Mouse (Mus musculus) forebrain, embryonic 15.5 days (tissue): ENCODE data around the gene Megf11. TPM values are rescaled to one million over a fixed set of nuclear protein-coding genes. Genes with fewer than 3 reads are reported as not detected.

Source experiments
- ATAC-seq: fragments of 200-750 bp; cut with Nextera tagmentation; replicated peaks from 2 replicates; pipeline ENCODE4 v1.8.0; 2017; ENCODE audit warnings: mild to moderate bottlenecking, moderate TSS enrichment, moderate library complexity
- H3K27ac ChIP-seq: fragments of 300-500 bp; sonication (generic); replicated peaks from 2 replicates; pipeline ENCODE4 v1.5.1; 2015; ENCODE audit warnings: mild to moderate bottlenecking, inconsistent platforms
- H3K27me3 ChIP-seq: fragments of 300-500 bp; sonication (generic); 2 replicates; pipeline ENCODE4 v1.6.1; 2015; ENCODE audit warnings: inconsistent platforms
- H3K36me3 ChIP-seq: fragments of 300-500 bp; sonication (generic); 2 replicates; pipeline ENCODE4 v1.6.1; 2015; ENCODE audit warnings: mild to moderate bottlenecking, inconsistent platforms
- H3K4me1 ChIP-seq: fragments of 300-500 bp; sonication (generic); 2 replicates; pipeline ENCODE4 v1.6.1; 2015; ENCODE audit warnings: inconsistent platforms
- H3K4me2 ChIP-seq: fragments of 300-500 bp; sonication (generic); replicated peaks from 2 replicates; pipeline ENCODE4 v1.6.1; 2015; ENCODE audit warnings: mild to moderate bottlenecking, inconsistent platforms
- H3K4me3 ChIP-seq: fragments of 300-500 bp; sonication (generic); 2 replicates; pipeline ENCODE4 v1.5.1; 2015; ENCODE audit warnings: mild to moderate bottlenecking, inconsistent platforms
- H3K9ac ChIP-seq: fragments of 300-500 bp; sonication (generic); replicated peaks from 2 replicates; pipeline ENCODE4 v1.6.1; 2015; ENCODE audit warnings: mild to moderate bottlenecking, inconsistent platforms
- H3K9me3 ChIP-seq: fragments of 300-500 bp; sonication (generic); 2 replicates; pipeline ENCODE4 v1.6.1; 2016; ENCODE audit warnings: inconsistent platforms
- WGBS: fragments of 180-500 bp; shearing (Covaris S2); methylation state at CpG from one replicate; pipeline ENCODE4 v1.1.7; 2015; ENCODE audit warnings: mixed read lengths; 5-methylcytosine and 5-hydroxymethylcytosine counted together
- polyA plus RNA-seq: library from polyadenylated mRNA; unstranded; fragments of >200 nt; fragmentation: Nextera tagmentation; extraction: Ambion mirVana; gene quantifications from 2 replicates; pipeline ENCODE4 v1.2.1, GENCODE M21; 2015

Megf11 gene
- polyA plus RNA-seq, 1 experiment from 2014 or later = 9.0 TPM

DNA sequence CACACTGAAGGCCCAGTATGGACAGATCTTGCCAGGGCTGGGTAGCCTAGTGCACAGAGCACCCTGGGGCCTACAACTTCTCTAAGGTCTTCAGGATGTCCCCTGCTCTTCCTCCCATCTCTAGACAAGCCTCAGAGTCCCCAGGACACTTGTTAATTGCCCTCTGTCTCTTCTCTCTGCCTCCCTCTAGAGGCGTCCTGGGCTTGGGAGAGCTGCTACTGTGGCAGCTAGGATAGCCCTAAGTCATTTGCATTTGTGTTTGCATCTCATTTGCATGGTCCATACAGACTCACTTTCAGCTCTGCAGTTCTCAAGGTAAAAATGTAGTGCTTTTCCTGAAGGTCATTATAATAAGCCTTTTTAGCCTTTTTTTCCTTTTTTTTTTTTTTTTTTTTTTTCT lies 11.7 kb downstream of the Megf11 start:
- ATAC-seq = 0 out of 2 replicates have a peak, but pooled peaks have one; percentile 46
- no peaks in the 10 kb centered on the region for H3K36me3 ChIP-seq

DNA sequence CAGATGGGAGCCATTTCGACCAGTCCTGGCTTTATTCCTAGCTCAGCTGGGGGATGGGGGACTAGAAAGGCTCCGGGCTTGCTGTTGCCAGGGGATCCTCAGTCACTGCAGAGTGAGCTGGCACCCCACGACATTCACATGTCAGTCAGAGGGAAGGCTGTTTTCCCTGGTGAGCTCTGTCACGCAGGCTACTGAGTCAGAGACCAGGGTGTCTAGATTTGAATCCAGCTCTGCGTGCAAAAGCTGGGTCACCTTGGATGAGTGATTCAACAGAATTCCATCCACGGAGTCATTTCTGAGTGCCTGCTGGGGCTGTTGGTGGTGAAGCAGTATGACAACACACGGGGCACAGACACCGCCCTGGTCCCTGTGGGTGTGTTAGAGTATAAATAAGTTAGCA lies 13.7 kb downstream of the Megf11 start:
- WGBS = 60% methylated on average over 8 of the region's 8 CpGs
- Histone ChIP-seq H3K4me1 (peaks cover 8% of the 10 kb centered on the region; the same call in 1 of the 2 replicates), H3K27ac (no peak overlapping the region), H3K4me2 (no peak overlapping the region), H3K4me3 (no peak overlapping the region), H3K9ac (no peak overlapping the region), H3K27me3 (no peaks in the 10 kb centered on the region), H3K9me3 (no peaks in the 10 kb centered on the region), H3K36me3 (no peaks in the 10 kb centered on the region)
- no peak for ATAC-seq

More for the DNA sequence above, 11.7 kb downstream of the Megf11 start:
- Histone ChIP-seq H3K9ac (no peak overlapping the region), H3K4me1 (peaks cover 8% of the 10 kb centered on the region; the same call in 1 of the 2 replicates), H3K4me2 (no peak overlapping the region), H3K4me3 (no peak overlapping the region), H3K27ac (no peak overlapping the region), H3K9me3 (no peaks in the 10 kb centered on the region), H3K27me3 (no peaks in the 10 kb centered on the region)
- WGBS = 4% methylated on average over 1 of the region's 1 CpGs

- no peaks in the 10 kb centered on the region for H3K9me3 ChIP-seq
- H3K27me3 ChIP-seq = no peaks in the 10 kb centered on the region
- no peak overlapping the region for H3K27ac ChIP-seq
- 66% methylated on average over 8 of the region's 8 CpGs for WGBS
- no peak for ATAC-seq
- H3K4me2 ChIP-seq = no peak overlapping the region
- no peak overlapping the region for H3K9ac ChIP-seq
- 0 out of 2 replicates have a peak, but pooled peaks cover 4% of the 10 kb centered on the region for H3K4me1 ChIP-seq
- no peak overlapping the region for H3K4me3 ChIP-seq
- no peaks in the 10 kb centered on the region for H3K36me3 ChIP-seq
These were observed 16.7 kb downstream of the Megf11 start for GRCm38 (mm10) chr9:64402141-64402540.

GRCm38 (mm10) chr9:64406841-64407240 lies 21.4 kb downstream of the Megf11 start:
- Histone ChIP-seq H3K36me3 (no peaks in the 10 kb centered on the region), H3K4me1 (peaks cover 3% of the 10 kb centered on the region; the same call in 1 of the 2 replicates), H3K4me2 (no peak overlapping the region), H3K4me3 (no peak overlapping the region), H3K9me3 (no peaks in the 10 kb centered on the region), H3K27ac (no peak overlapping the region), H3K27me3 (no peaks in the 10 kb centered on the region), H3K9ac (no peak overlapping the region)
- WGBS = 83% methylated on average over 2 of the region's 2 CpGs
- ATAC-seq = no peak

DNA sequence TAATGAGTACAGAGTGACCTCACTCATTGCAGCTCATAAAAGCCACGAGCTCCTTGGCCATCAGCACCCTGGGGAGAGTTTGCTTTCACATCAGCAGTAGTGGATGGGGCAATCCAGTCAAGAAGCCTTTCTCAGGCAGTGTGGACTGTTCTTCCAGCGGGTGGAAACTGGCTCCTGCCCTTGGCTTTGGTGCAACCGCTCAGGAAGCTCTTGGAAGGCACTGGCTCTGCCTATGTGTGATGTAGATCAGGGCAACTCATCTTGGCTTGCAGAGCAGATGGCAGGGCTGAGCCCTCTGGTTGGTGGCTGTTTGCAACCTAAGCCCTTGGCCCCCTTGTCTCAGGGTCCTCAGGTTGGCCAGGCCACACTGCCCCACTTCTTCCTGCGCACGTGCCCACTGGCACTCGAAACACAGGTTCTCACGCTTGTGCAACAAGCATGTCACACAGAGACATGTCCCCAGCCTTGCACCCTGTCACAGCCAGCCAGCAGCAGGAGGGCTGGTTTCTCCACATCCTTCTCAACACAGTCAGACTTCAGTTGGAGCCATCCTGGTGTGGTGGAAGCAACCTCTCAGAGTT lies 22.1 kb downstream of the Megf11 start:
- ATAC-seq = no peak
- no peak overlapping the region for H3K27ac ChIP-seq
- H3K4me3 ChIP-seq = no peak overlapping the region
- 84% methylated on average over 7 of the region's 7 CpGs for WGBS
- no peak overlapping the region for H3K4me2 ChIP-seq
- no peak overlapping the region for H3K9ac ChIP-seq
- H3K9me3 ChIP-seq = no peaks in the 10 kb centered on the region
- H3K27me3 ChIP-seq = no peaks in the 10 kb centered on the region
- no peaks in the 10 kb centered on the region for H3K36me3 ChIP-seq
- H3K4me1 ChIP-seq = peaks cover 3% of the 10 kb centered on the region; the same call in 1 of the 2 replicates

- Histone ChIP-seq H3K9me3 (no peaks in the 10 kb centered on the region), H3K9ac (no peak overlapping the region), H3K4me1 (peaks cover 3% of the 10 kb centered on the region; the same call in 1 of the 2 replicates), H3K36me3 (no peaks in the 10 kb centered on the region), H3K4me2 (no peak overlapping the region), H3K27ac (no peak overlapping the region), H3K4me3 (no peak overlapping the region), H3K27me3 (no peaks in the 10 kb centered on the region)
- no peak for ATAC-seq
- 30% methylated on average over 8 of the region's 8 CpGs for WGBS
These were observed 23.4 kb downstream of the Megf11 start for GRCm38 (mm10) chr9:64408821-64409220.

- ATAC-seq = no peak
- 90% methylated on average over 3 of the region's 3 CpGs for WGBS
- Histone ChIP-seq H3K4me2 (no peak overlapping the region), H3K27me3 (no peaks in the 10 kb centered on the region), H3K4me1 (peaks cover 4% of the 10 kb centered on the region), H3K27ac (no peak overlapping the region), H3K36me3 (no peaks in the 10 kb centered on the region), H3K9me3 (no peaks in the 10 kb centered on the region), H3K9ac (no peak overlapping the region), H3K4me3 (no peak overlapping the region)
These were observed 35.0 kb downstream of the Megf11 start for GRCm38 (mm10) chr9:64420471-64420870.

DNA sequence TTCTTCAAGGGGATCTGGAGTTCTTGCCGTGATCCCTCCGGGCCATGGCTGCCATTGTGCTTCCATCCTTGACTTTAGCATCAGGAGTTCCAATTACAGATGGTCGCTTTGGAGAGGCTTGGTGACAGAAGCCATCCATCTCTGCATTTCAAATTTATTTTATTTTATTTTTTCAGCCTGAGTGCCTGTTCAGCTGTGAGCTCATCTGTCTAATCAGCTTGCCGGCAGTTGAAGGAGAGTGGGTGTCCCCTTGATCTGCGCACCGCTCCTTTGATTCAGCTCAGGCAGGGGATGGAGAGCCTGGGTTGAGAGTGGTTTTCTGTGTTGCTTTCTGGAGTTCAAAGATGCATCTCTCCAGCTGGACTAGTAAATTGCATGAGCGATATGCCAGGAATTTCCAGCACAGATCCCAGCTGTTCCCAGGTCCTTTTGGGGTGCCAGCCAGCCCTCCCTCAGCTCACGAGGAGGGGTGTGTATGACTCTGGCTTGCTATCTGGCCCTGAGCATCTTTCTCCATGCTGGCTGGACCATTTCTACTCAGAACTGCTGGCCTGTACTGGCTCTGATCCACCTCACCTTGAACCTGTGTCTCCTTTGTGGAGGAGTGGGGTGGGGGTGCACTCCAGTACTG lies 36.7 kb downstream of the Megf11 start:
- no peaks in the 10 kb centered on the region for H3K27me3 ChIP-seq
- H3K4me2 ChIP-seq = no peak overlapping the region
- no peak overlapping the region for H3K27ac ChIP-seq
- no peaks in the 10 kb centered on the region for H3K36me3 ChIP-seq
- ATAC-seq = no peak
- no peak overlapping the region for H3K4me3 ChIP-seq
- H3K9ac ChIP-seq = no peak overlapping the region
- H3K9me3 ChIP-seq = no peaks in the 10 kb centered on the region
- H3K4me1 ChIP-seq = peaks cover 4% of the 10 kb centered on the region
- WGBS = 69% methylated on average over 8 of the region's 8 CpGs

GRCm38 (mm10) chr9:64423912-64424311 lies 38.5 kb downstream of the Megf11 start:
- H3K4me1 ChIP-seq = peaks cover 4% of the 10 kb centered on the region
- no peak overlapping the region for H3K27ac ChIP-seq
- H3K36me3 ChIP-seq = no peaks in the 10 kb centered on the region
- H3K9ac ChIP-seq = no peak overlapping the region
- ATAC-seq = no peak
- no peaks in the 10 kb centered on the region for H3K27me3 ChIP-seq
- WGBS = 97% methylated on average over 1 of the region's 1 CpGs
- no peaks in the 10 kb centered on the region for H3K9me3 ChIP-seq
- H3K4me3 ChIP-seq = no peak overlapping the region
- no peak overlapping the region for H3K4me2 ChIP-seq

DNA sequence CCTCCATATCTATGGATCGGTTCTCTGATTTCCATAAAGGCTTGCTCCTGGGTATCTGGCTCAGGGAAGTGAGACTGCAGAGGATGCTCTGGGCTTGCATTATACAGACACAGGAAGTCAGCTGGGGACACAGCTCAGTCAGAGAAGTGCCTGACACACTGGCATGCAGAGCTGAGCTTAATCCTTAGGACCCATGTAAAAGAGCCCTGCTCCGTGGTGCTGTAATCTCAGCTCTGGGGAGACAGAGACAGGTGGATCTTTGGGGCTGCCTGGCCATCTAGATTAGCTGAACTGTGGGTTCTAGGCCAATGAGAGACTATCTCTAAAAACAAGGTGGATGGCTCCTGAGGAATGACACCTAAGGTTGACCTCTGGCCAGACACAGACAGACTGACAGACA lies 50.7 kb downstream of the Megf11 start:
- Histone ChIP-seq H3K36me3 (no peaks in the 10 kb centered on the region), H3K4me3 (no peak overlapping the region), H3K9ac (no peak overlapping the region), H3K9me3 (no peaks in the 10 kb centered on the region), H3K27me3 (no peaks in the 10 kb centered on the region), H3K27ac (no peak overlapping the region), H3K4me1 (no peaks in the 10 kb centered on the region), H3K4me2 (no peak overlapping the region)
- 69% methylated on average over 2 of the region's 2 CpGs for WGBS
- no peak for ATAC-seq

- no peak overlapping the region for H3K4me3 ChIP-seq
- no peaks in the 10 kb centered on the region for H3K9me3 ChIP-seq
- no peak for ATAC-seq
- no peak overlapping the region for H3K9ac ChIP-seq
- no peaks in the 10 kb centered on the region for H3K36me3 ChIP-seq
- 89% methylated on average over 7 of the region's 7 CpGs for WGBS
- no peak overlapping the region for H3K27ac ChIP-seq
- H3K4me2 ChIP-seq = no peak overlapping the region
- no peaks in the 10 kb centered on the region for H3K4me1 ChIP-seq
- H3K27me3 ChIP-seq = no peaks in the 10 kb centered on the region
These were observed 54.7 kb downstream of the Megf11 start for GRCm38 (mm10) chr9:64440101-64440500.

GRCm38 (mm10) chr9:64445981-64446380 lies 60.6 kb downstream of the Megf11 start:
- H3K27ac ChIP-seq = peak overlapping the region; percentile 57; the same call in 1 of the 2 replicates
- H3K4me3 ChIP-seq = no peak overlapping the region
- H3K9me3 ChIP-seq = no peaks in the 10 kb centered on the region
- no peak overlapping the region for H3K4me2 ChIP-seq
- H3K4me1 ChIP-seq = peaks cover 27% of the 10 kb centered on the region
- WGBS = 12% methylated on average over 1 of the region's 1 CpGs
- H3K9ac ChIP-seq = no peak overlapping the region
- no peaks in the 10 kb centered on the region for H3K27me3 ChIP-seq
- ATAC-seq = 0 out of 2 replicates have a peak, but pooled peaks have one; percentile 26
- H3K36me3 ChIP-seq = no peaks in the 10 kb centered on the region
